Mouse (Mus musculus) right cerebral cortex, postnatal 4 days (tissue): ENCODE results near the gene Gm27029.
"Not testable (repeated sequence)": the region's sequence is repeated elsewhere in the genome, so short reads cannot be mapped to it uniquely, and the experiment has no call there.

Experiments used
- DNase-seq: peaks from one replicate; pipeline ENCODE4 v3.0.0-alpha.2; 2022

Gene Gm27029

DNA sequence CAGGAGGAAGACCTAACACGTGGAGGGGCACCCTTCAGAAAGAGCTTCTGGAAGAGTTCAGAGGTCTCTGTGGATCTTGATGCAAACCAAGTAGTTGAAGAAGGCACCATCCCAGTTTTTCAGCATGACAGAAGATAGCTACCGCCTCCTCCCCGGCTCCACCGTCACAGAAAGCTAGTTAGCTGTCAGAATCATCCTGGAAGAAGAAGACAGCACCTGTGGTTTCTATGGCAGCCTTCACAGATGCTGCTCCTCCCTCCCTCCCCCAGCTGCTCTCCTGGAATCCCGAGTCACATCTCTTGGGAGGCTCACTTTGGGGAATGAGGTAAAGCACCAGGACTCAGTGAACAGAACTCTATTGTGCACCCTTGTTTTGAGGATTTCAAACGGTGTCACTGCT, 5.6 kb downstream of the Gm27029 start:
- no peak for DNase-seq

- DNase-seq = peak; percentile 91
These were observed 7.3 kb downstream of the Gm27029 start, which contains the start of gene Aarsd1 for GRCm38 (mm10) chr11:101417101-101417855. Gene Aarsd1 (minus strand): TSS chr11:101417615.

DNA sequence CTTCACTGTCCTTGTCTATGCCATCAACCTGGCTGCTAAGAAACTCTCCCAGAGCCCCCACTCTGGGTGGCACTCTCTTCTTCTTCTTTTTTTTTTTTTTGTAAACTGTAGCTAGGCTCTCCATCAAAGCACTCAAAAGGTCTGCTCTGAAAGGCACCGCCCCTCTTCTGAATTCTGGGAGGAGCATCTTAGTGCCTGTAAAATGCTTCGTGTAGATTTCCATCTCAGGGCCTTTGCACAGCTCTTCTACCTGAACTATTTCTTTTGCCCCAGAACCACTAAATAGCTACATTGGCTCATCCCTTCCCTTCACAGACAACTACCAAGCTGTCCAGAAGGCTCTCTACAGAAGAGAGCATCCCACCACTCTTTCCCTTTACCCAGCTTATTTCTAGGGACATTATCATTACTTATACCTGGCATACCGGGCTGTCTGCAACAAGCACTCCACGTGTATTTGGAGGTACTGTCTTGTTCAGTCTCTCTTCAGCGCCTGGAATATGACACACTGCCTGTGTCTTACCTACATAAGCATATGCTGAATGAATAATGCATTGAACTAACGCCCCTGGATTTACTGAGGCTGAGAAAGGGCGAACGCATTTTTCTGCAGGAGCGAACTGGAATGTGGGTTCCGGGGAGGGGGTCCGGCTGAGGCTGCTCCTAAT, 8.0 kb downstream of the Gm27029 start:
- no peak for DNase-seq

- DNase-seq = no peak
These were observed 9.3 kb downstream of the Gm27029 start for GRCm38 (mm10) chr11:101415306-101415705.

- DNase-seq = peak; percentile 79
These were observed 29.5 kb downstream of the Gm27029 start for GRCm38 (mm10) chr11:101395110-101395509.

DNA sequence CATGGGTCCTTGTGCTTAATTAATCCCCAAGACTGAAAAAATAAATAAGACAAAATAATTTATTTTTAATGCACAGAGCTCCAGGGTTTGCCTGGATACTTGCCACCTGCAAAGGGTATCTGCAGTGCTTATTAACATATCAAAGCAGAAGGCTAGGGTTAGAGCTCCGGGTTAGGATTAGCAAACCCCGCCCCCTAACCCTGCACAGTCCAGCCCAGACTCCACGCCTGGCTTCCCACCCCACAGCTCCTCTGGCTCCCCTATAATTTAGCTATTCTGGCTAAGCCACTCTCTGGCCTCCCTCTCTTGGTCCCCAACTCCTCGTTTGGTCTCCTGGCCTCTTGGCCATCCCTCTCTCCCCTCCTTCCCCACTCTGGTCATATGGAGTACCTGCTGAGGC, 42.8 kb downstream of the Gm27029 start:
- no peak for DNase-seq

DNA sequence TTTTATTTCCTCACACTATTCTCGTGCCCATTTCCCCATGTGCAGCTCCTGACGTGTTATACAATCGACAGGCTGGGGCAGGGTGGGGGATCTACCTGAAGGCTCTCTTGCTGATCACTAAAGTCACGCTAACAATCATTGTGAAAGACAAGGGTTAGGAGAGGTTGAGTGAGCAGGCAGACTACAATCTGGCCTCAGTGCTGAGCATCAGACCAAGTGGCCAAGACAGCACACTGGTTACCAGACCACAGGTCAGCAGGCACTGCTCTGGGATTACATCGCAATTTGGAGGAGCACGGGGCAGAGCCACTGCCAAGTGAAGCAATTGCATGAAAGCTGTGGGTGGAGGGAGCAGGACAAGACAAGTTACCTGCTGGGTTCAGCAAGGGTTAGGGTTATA, 45.7 kb downstream of the Gm27029 start:
- no peak for DNase-seq

- DNase-seq = not testable (repeated sequence)
These were observed 46.4 kb downstream of the Gm27029 start for GRCm38 (mm10) chr11:101378196-101378595.

DNA sequence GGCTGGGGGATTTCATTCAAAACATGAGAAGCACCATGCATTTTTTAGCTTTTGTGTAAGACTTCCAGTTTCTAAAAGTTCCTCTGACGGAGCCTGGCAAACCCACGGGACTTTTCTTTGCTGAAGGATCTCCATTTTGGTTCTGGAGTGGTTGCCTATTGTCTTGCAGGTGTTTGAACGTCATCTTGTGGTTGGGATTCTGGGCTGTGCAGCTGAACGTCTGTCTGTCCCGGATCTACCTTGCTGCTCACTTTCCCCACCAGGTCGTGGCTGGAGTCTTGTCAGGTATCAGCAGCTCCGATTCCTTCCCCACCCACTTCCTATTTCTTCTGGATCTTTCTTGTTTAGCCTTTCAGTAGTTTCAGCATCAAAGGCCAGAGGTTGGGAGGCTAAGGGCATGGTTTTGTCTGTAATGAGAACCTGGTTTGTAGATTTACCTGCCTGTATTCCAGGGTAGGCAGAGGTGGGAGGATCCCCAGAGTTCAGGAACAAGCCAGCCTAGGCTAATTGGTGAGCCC, 50.1 kb downstream of the Gm27029 start:
- no peak for DNase-seq

GRCm38 (mm10) chr11:101370141-101370540, 54.5 kb downstream of the Gm27029 start:
- DNase-seq = no peak

DNA sequence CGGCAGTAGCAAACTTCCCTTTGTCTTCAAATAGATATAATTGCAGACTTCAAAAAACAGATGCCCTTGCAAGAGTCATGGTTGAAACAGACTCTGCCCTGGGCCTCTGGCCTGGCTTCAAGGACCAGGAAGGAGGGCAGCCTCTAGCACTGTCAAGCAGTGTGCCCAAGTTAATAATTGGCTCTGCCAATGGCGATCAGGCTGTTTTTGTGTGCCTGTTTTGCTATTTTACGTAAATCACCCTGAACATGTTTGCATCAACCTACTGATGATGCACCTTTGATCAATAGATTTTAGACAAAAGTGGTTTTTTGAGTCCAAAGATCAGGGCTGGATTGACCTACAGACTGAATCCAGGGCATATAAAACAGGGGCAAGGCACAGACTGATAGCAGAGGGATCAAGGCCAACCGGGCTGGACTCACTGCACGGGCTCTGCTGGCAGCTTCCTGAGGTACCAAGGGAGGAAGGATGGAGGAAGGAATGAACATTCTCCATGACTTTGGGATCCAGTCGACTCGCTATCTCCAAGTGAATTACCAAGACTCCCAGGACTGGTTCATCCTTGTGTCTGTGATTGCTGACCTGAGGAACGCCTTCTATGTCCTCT, 57.2 kb downstream of the Gm27029 start, which contains the start of gene G6pc:
Gene G6pc (plus strand): TSS at position 236 of the 610 bp plus-strand sequence.
- no peak for DNase-seq

GRCm38 (mm10) chr11:101364531-101364931, 60.1 kb downstream of the Gm27029 start:
- no peak for DNase-seq

DNA sequence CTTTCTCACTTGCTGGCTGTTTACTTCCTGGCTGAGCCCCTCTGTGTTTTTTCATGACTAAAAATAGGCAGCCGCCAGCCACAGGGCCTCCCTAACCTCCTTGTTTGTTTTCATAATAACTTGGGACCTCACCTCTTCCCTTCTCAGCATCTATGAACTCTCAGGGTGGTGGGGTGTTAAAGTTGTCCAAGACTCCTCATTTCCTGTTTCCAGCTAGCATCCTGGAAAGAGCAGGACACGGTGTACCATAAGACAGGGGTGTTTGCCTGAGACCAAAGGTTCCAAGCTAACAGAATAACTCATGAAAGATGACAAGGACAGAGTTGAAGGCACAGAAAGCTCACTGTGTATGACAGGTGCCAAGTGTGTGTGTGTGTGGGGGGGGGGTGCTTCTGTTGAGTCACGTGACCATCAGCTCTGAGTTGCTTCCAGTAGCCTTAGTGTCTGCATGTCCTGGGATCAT, 63.9 kb downstream of the Gm27029 start:
- DNase-seq = no peak

GRCm38 (mm10) chr11:101359776-101360175, 64.8 kb downstream of the Gm27029 start:
- DNase-seq = no peak

DNA sequence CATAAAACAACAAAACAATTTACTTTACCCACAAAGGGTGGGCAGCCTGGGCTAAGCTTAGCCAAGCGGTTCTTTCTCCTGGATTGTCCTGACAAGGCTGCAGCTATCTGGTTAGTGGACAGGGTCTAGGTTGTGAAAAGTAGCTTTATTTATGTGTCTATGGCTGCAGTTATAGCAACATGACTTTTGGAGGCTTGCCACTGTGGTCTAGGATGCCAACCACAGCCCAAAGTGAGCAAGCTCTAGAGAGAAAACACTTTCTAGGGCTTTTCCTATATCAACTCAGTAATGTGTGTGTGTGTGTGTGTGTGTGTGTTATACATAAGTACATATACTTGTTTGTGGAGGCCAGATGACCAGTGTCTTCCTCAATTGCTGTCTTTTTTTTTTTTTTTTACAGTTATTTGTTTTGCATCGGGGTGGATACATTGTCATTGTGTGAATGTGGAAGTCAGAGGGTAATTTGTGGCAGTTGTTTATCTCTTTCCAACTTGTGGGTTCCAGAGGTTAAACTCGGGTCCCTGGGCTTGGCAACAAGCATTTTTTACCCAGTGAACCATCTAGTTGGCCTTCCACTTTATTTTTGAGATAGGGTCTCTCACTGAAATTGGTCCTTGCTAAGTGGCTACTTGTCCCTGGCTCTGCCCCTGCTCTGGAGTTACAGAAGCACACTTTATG, 67.0 kb downstream of the Gm27029 start:
- DNase-seq = no peak
